Mouse (Mus musculus): ENCODE measurements around the gene Gm42791.

The Gm42791 gene

DNA sequence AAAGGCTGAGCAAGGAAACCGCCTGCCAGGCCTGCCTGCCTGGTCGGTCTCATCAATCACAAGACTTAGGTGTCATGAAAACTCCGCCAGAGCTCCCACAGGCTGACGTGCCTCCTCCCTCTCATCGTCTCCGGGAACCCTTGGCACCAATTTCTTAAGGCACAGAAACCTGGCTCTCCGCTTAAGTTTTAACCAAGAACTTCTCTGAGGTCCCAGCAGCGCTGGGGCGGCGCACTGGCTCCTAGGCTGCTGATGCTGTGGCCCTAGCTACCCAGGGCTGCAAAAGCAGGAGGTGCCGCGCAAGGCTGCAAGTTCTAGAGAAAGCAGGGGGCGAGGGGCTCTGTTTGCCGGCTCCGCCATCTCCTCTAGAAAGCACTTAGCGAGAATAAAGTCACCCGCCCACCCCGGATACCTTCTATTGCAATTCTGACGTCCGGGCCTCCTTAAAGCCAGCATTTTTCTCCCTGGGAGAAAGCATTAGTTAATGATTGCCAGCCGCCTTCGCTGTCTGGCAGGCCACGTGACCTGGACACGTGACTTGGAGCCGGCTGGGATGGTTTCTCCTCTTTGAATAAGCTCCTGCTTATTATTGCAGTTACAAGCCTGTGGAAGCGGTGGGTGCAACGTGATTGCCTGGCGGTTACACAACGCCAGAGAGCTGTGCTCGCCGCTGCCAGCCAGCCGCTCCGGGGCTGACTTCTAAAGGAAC, at the start of gene Gm42791:
Gene Gm42791, minus strand, starts transcription at position 442 of the 709 bp plus-strand sequence.
- DNase-seq: peak; percentile 96

DNA sequence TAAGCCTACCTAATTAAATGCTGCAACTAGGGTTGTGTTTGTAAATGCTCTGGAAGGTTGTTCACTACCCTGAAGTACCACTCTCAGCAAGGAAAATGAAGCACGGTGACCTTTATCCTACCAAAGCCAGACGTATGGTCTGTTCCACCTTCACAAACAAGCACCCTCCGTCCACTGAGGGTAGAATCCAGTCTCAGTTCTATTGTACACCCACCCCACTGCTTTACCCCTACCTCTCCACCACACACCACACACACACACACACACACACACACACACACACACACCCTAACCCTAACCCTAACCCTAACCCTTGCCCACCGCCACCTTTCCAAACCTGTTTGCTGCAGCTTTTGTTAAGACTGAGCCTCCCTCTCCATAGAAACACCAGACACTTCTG, 49.1 kb upstream of the Gm42791 start:
- DNase-seq: no peak

DNA sequence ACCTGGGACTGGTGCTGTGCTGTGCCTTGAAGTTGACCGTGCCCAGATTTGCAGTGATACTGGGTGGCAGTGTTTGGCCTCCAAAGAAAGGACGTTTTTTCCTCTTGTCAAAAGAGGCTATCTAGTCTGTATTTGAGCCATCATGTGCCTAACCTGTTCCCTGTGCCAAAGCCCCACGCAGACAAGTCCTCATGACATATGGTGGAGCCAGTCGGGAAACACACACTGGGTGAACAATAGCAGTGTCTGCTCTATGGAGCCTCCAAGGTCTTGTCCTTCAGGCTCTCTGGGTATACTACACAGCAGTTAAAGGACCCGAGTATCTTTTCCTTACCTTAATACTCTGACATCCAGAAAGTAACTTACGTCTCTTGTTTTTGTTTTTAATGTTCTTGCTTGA, 48.3 kb upstream of the Gm42791 start:
- no peak for DNase-seq

DNA sequence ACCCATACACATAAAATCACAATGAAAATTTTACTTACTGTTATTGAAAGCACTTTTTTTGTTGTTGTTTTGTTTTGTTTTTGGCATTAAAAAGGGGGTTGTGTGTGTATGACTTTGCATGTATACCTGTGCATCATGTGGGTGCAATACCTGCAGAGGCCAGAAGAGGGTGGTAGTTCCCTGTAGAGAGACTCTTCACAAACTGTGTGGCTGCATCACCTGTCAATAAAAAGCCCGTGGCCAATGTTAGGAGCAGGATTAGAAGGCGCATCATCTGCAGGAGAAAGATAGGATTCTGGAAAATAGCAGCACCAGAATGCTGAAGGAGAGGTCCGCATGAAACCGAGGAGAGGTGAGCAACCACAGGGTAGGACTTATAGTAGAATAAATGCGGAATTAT, 44.9 kb upstream of the Gm42791 start:
- no peak for DNase-seq

DNA sequence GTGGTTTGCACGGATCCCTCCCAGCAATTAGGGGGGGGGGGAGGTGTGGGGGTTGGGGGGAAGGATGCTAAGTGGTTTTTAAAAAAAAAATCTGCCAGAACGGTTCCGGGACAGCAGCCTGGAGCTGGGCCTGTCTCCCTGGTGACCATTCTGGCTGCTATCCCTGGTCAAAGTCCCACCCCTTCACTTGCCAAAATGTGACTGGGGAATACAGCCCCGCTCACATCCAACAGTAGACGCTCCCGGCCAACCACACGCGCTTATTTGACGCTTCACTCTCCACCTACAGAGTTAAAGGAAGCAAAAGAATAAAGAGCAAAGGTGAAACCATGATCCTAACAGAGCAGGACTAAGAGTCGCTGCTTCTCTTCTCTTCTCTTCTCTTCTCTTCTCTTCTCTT, 42.8 kb upstream of the Gm42791 start:
- no peak for DNase-seq

DNA sequence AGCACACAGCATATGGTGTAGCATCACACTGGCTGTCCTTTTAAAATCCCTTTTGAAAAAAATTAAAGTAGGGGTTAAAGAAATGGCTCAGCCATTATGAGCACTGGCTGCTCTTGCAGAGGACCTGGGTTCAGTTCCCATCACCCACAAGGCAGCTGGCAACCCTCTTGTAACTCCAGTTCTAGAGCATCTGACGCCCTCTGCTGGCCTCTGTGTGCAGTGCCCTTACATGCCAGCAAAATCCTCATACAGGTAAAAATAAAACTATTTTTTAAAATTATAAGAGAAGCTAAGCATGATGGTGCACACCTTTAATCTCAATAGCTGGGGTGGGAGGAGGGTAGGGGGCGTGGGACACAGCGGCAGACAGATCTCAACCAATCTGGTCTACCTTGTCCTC, 42.0 kb upstream of the Gm42791 start:
- no peak for DNase-seq

DNA sequence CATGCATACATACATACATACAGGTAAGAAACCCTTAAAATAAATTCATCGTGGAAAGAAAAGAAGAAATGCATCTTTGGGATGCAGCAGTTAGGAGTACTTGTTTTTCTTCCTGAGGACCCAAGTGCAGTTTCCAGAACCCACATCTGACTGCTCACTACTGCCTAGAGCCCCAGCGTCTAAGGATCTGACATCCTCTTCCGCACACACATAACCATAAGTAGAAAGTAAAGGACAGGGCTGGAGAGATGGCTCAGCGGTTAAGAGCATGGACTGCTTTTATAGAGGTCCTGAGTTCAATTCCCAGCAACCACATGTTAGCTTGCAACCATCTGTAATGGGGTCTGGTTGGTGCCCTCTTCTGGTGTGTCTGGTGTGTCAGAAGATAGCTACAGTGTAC, 37.5 kb upstream of the Gm42791 start:
- DNase-seq: no peak

DNA sequence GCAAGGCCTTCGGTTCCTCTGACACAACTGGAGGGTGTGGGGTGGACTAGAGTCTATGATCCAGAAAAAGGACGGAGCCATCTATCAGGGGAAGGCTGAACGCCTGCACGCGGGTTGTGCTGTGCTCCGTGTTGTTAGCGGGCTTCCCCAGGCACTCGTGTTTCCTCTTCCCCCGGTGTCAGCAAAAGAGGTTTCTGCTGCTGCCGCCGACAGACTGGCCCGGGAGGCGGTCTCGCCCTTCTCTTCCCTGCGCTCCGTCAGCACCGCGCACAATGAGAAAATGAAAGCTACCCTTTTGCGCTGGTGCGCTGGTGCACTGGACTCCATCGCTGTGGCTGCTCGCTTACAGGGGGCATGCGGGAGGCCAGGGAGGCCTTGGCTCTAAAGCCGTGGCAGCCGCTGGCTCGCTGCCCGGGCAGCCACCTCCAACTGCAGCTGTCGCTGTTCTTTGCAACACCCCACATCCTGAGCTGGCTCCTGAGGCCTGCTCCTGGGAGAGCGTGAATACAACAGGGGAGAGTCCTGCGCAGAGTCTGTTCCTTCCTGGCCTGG, 36.3 kb upstream of the Gm42791 start:
- DNase-seq: peak; percentile 42

DNA sequence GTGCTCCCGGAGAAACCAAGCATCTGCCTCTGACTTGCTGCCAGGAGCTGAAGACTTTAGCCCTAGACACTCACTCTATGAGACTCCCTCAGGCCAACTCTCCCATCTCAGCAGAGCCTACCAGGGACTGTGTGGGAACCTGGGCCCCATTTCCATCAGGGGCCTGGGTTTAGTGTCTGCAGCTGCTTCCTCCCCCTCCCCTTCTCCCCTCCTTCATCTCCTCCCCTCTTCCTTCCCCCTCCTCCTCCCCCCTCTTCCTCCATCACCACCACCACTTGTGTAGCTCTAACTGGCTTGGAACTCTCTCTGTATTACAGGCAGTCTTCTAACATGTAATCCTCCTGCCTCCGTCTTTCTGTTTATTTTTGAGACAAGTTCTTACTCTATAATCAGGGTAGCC, 35.2 kb upstream of the Gm42791 start:
- no peak for DNase-seq

DNA sequence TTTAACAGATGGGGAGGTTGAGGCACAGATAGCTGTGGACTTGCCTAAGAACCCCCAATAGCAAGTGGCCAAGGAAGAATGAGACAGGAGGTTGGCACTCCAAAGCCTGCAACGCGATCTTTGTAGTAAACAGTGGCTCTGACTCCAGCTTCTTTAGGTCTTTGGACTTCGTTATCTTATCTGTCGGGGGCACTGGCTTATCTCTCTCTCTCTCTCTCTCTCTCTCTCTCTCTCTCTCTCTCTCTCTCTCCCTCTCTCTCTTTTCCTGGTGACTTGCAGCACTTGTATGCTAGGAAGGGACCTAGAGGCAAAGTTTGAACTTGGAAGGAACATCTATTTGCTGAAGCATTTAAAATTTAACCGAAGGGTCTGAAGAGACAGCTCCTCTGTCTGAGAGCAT, 33.4 kb upstream of the Gm42791 start:
- no peak for DNase-seq

DNA sequence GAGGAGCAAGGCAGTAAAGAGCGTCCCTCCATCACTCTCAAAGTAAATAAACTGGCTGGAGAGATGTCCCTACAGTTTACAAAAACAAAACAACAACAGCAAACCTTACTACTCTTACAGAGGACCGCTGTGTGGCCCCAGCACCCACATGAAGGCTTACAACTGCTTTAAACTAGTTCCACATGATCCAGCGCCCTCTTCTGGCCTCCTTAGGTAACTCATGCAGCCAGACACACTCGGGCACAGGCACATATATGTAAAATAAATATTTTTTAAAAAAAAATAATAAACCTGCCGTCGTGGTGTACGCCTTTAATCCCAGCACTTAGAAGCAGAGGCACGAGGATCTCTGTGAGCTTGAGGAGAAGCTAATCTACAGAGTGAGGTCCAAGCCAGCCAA, 32.4 kb upstream of the Gm42791 start:
- no peak for DNase-seq

DNA sequence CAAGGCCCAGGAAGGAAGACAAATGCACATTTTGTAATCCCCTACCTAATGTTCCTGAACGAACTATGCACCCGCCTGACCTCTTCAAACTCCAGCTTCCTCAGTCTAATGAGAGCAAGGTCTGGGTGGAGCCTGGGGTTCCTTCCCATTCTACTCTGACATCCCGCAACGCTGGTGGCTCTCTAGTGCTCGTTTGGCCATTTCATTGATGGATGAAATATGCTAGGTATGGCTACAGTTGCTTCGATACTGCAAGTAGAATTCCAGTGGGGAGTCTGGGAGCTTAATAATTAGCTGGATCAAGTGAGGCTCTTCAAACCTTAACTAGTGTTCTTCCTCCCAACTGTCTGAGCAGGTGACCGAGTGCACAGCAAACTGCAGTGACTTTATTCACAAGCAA, 26.2 kb upstream of the Gm42791 start:
- no peak for DNase-seq

DNA sequence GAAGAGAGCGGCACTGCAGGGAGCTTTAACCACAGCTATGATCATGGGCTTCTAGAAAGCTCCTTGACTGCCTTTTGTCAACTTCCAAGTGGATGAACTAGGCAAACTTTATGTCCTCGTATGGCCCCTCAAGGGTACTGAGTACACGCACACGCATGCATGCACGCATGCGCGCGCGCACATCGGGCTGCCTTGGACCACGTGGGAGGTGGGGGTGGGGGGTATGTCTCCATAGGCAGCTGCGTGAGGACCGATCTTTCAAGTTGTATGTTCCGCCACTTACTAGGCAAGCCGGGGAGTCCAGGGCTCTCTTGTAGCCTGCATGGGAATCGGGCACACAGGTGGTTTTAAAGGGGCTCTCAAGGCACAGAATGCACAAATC, 25.7 kb upstream of the Gm42791 start:
- DNase-seq: no peak

DNA sequence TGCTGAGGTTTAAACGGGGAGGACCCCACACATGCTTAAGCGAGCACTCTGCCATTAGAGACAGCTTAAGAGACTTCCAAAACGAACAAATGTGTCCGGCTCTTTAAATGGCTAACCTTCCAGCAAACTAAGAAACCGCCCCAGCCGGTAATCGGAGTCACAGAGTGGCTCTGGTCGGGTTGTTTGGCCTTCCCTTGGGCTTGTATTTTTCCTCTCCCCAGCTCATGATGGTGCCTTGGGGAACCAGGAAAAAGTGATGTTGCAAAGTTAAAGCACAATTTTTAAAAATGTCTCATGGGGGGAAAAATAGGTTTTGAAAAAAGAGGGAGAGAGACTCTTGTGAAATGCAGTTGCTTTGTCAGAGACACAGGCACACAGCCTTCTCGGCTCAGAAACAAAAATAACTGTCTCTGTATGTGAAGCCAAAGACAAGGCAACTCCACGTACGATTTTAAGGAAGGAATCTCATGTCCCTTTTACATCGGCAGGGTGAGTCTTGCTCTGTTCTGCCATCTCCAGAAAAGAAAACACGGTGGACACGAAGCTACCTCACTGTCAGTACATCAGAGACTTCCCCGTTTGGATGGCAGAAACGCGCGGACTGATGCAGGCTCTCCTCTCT, 25.2 kb upstream of the Gm42791 start:
- no peak for DNase-seq

DNA sequence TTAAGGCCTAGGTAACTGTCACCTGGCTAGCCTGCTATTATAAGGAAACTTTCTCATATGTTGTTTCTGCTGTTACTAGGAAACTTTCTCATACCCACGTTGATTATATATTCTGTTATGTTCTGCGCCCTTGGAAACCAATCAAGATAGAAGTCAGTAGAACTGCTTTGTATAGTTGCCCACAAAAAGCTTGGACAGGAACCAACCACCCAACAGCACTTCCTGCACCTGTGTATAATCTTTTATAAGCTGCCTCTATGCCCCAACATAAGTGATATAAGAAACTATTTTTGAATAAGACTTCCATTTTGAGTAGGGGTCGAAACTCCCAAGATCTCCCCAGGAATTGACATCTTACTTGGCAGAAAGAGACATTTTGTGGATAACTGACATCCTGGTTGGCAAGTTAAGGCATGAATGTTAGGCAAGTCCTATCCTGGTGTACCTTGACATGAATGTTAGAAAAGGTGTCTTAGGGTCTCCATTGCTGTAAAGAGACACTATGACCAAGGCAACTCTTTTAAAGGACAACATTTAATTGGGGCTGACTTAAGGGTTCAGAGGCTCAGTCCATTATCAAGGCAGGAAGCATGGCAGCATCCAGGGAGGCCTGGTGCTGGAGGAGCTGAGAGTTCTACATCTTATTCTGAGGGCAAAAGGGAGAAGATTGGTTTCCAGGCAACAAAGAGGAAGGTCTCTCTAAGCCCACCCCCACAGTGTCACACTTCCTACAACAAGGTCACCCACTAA, 22.9 kb upstream of the Gm42791 start:
- DNase-seq: no peak

DNA sequence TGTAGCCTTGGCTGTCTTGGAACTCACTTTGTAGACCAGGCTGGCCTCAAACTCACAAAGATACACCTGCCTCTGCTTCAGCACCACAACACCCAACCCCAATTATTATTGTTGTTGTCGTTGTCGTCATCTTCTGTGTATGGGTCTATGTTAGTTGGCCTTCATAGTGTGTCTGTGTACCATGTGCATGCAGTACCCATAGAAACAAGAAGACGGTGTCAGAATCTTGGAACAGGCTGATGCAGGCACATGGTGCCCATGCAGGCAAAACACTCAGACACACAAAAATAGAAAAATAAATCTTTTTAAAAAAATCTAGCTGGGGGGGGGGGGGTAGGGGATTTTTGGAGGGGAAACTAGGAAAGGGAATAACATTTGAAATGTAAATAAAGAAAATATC, 22.2 kb upstream of the Gm42791 start:
- DNase-seq: no peak

DNA sequence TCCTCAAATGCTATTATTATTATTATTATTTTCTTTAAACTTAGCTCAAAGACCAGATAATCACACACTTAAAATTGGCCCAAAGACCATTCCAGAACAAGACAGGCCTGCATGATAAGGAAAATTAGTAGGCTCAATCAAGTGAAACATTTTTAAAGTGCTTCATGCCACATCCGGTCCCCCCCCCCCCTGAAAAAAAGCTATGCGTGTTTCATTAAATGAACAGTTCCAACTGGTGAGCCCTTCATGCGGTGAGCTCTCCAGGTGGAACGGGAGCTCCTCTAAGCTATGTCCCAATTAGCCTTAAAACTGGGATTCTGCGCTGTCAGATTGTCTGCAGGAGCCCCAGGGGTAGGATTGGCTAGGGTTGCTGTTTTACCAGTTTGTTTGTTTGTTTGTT, 21.3 kb upstream of the Gm42791 start:
- no peak for DNase-seq

DNA sequence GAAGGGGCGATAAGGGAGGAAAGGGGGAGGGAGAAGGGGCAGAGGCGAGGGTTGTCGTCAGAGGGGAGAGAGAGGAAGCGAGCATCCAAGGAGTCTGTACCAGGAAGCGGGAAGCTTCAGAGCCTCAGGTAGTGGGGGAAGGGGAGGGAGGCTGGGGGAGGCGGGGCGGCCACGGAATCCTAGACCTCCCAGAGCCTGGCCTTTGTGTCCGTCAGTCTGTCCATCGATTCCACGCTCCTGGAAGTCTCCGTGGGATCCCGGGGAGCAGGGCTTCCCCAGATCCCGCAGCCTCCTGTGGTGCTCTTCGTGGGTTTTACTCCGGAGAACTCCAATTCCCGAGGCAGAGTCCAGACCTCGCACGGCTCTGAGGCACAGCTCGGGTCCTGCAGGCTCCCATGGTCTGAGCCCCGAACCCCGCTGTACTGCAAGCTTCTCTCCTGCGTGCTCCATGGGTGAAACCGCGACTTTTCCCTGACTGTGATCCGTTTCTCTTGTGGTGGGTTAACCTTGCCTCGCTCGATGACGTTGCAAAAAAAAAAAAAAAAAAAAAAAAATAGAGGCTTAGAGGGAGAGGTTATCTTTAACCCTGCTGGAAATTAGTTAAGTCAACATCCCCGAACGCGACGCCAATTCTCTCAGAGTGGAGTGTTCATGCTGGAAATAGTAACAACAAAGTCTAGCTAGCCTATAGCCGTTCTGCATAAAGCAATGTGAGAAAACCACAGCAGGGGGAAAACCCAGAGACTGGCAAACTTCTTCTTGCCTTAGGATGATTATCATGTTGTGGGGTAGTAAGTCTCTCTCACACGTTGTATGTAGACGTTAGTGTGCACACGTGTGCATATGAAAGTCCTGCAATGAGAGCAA, 20.6 kb upstream of the Gm42791 start:
- DNase-seq: peak; percentile 35

DNA sequence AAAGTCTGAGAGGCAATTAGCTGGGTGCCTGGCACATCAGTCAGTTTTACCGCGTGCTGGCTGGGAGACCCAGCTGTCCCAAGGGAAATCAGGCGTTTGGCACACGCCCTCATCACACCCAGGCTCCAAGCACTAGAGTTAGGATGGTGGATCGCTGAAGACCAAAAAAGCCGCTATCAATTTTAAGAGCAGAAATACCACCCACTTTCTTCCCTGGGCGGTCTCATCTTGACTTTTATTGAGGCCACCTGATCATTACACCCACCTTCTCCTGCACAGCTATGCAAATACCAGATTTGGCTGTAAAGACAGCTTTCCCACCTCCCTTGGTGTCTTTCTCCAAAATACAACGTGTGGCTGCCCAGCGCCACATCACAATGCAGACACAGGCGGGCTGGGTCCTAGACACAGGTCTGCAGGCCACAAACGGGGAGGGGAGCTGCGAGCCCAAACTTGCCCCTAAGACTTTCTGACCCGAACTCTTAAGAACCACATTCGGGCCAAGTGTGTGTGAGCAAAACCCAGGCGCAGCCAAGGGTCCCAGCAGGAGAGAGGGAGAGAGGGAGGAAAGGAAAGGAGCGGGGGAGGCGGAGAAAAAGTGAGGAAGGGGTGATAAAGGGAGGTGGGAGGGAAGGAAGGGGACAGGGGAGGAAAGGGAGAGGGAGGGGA, 19.8 kb upstream of the Gm42791 start:
- DNase-seq: peak; percentile 48

DNA sequence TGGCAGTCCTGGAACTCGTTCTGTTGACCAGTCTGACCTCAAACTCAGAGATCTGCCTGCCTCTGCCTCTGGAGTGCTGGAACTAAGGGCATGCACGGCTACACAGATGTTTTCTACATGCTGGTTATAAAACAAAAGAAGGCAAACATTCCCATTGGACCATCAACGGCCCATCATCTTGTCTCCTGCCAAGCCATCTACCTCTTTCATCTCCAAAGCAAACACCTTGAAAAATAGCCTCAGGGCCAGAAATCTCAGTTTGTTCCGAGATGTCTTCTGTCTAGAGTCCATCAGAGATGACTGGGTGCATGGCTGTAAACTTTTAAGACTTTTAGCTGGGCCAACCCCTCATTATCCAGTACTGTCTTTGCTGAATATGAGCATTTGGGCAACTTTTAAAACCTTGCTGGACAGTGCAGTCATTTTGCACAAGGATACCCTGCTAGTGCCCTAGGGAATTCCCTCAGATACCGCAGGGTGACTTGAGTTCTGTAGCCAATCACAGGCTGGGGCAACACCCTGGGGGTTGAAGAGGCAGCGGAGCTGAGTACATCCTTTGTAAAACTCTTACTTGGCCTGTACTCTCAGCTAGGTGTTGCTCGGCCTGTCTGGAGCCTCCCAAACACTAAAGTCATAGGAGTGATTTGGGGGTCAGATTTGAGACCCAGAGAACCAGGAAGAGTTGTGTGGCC, 19.0 kb upstream of the Gm42791 start:
- no peak for DNase-seq

DNA sequence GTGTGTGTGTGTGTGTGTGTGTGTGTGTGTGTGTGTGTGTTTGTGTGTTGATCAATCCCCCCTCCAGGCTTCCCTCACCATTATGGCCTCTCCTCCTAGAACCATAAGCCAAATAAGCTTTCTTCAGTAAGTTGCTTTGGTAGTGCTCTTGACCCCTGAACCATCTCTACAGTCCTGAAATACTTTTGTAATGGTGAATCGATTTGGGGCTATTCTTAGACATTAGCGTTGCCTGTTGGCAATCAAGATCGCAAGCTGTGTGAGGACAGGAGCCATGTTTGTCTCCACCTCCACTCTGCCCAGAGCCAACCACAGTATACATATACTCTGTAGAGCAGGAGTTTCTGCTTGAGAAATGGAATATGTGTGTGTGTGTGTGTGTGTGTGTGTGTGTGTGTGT, 14.2 kb upstream of the Gm42791 start:
- no peak for DNase-seq

DNA sequence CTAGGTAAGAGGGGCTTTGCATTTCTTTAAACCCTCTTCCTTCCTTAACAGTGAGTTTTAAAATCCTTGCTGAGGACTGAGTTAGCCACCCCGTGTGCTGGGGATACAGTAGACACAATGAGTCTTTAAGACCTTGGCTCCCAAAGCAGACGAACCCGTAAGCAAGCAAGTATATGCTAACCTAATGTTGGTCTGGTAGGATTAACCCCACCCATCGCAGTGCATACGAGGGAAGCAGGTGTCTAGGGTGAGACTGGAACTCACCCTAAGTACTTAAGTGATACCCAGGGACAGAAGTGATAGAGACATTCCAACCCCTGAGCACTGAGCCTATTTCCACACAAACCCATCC, 12.3 kb upstream of the Gm42791 start:
- DNase-seq: no peak

Measured in right cerebral cortex, adult 18-20 months (tissue).